Mouse (Mus musculus): ENCODE measurements around the gene Tnfrsf11a.

Tnfrsf11a gene

GRCm38 (mm10) chr1:105786731-105787357, 6.3 kb downstream of the Tnfrsf11a start:
- 65% methylated on average over 6 of the region's 6 CpGs for WGBS

- WGBS, result 88% methylated on average over 3 of the region's 3 CpGs
Measured at GRCm38 (mm10) chr1:105790103-105790502, 9.6 kb downstream of the Tnfrsf11a start.

- WGBS, result 94% methylated on average over 6 of the region's 6 CpGs
Measured at GRCm38 (mm10) chr1:105794670-105795069, 14.2 kb downstream of the Tnfrsf11a start.

GRCm38 (mm10) chr1:105795705-105796104, 15.2 kb downstream of the Tnfrsf11a start:
- 79% methylated on average over 4 of the region's 4 CpGs for WGBS

- WGBS, result 90% methylated on average over 6 of the region's 6 CpGs
Measured at GRCm38 (mm10) chr1:105800570-105800969, 20.1 kb downstream of the Tnfrsf11a start.

GRCm38 (mm10) chr1:105802941-105803340, 22.4 kb downstream of the Tnfrsf11a start:
- 63% methylated on average over 6 of the region's 6 CpGs for WGBS

GRCm38 (mm10) chr1:105804285-105804684, 23.8 kb downstream of the Tnfrsf11a start:
- WGBS, result 84% methylated on average over 3 of the region's 3 CpGs

- WGBS, result 88% methylated on average over 4 of the region's 4 CpGs
Measured at GRCm38 (mm10) chr1:105805565-105805964, 25.0 kb downstream of the Tnfrsf11a start.

GRCm38 (mm10) chr1:105807028-105807722, 26.7 kb downstream of the Tnfrsf11a start:
- 97% methylated on average over 10 of the region's 10 CpGs for WGBS

GRCm38 (mm10) chr1:105812960-105813708, 32.6 kb downstream of the Tnfrsf11a start:
- WGBS, result 64% methylated on average over 20 of the region's 20 CpGs

- 70% methylated on average over 11 of the region's 11 CpGs for WGBS
Measured at GRCm38 (mm10) chr1:105813709-105814061, 33.2 kb downstream of the Tnfrsf11a start.

- WGBS, result 74% methylated on average over 14 of the region's 14 CpGs
Measured at GRCm38 (mm10) chr1:105814402-105815270, 34.1 kb downstream of the Tnfrsf11a start.

GRCm38 (mm10) chr1:105815310-105815709, 34.8 kb downstream of the Tnfrsf11a start:
- WGBS, result 74% methylated on average over 2 of the region's 2 CpGs

GRCm38 (mm10) chr1:105815736-105816135, 35.2 kb downstream of the Tnfrsf11a start:
- WGBS, result 94% methylated on average over 3 of the region's 3 CpGs

- 62% methylated on average over 6 of the region's 6 CpGs for WGBS
Measured at GRCm38 (mm10) chr1:105819031-105819430, 38.5 kb downstream of the Tnfrsf11a start.

- 81% methylated on average over 7 of the region's 7 CpGs for WGBS
Measured at GRCm38 (mm10) chr1:105819740-105820139, 39.2 kb downstream of the Tnfrsf11a start.

GRCm38 (mm10) chr1:105824356-105824755, 43.8 kb downstream of the Tnfrsf11a start:
- 94% methylated on average over 4 of the region's 4 CpGs for WGBS

- WGBS, result 82% methylated on average over 4 of the region's 4 CpGs
Measured at GRCm38 (mm10) chr1:105824980-105825379, 44.5 kb downstream of the Tnfrsf11a start.

- 92% methylated on average over 7 of the region's 7 CpGs for WGBS
Measured at GRCm38 (mm10) chr1:105827374-105827773, 46.9 kb downstream of the Tnfrsf11a start.

GRCm38 (mm10) chr1:105827786-105828345, 47.3 kb downstream of the Tnfrsf11a start:
- 95% methylated on average over 8 of the region's 8 CpGs for WGBS

GRCm38 (mm10) chr1:105829171-105829570, 48.7 kb downstream of the Tnfrsf11a start:
- WGBS, result 69% methylated on average over 5 of the region's 5 CpGs

All from cerebral cortex, adult 2 months (tissue).